Mouse (Mus musculus): ENCODE data around the gene Vmp1. TPM values are rescaled to one million over a fixed set of nuclear protein-coding genes. Genes with fewer than 3 reads are reported as not detected.

The Vmp1 gene
- total and polyA plus RNA-seq, 3 experiments = 80.9 to 209 (median 167) TPM

DNA sequence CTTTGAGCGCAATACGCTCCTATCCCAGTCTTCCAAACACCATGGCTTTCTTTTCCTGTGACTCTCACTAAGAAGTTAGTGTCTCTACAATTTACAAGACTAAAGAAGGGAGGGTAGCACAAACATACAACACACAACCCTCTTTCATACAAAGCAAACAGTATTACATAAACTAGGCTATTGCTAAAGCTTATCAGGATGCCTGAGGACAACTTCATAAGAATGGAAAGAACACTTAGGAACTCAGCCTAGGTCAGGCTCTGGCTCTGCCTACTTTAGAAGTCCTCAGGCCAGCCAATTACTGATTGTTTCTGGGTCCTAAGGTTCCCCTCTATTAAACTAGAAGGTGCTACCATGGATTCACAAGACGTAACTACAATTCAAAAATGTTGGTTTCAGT, 2.9 kb downstream of the Vmp1 start:
- TF ChIP-seq TBP (conservative IDR thresholded peaks at IDR 0.05; ENCODE audit: low read depth, low read length) (no peak), MAX (IDR thresholded peaks at IDR 0.05; ENCODE audit: low read length) (no peak), MYC (IDR thresholded peaks at IDR 0.05; ENCODE audit: low read depth, low read length) (no peak), RCOR1 (conservative IDR thresholded peaks at IDR 0.05; ENCODE audit: low read depth, low read length) (no peak), JUN (IDR thresholded peaks at IDR 0.05; ENCODE audit: insufficient read depth, low read depth, low read length) (no peak), SIN3A (IDR thresholded peaks at IDR 0.05; ENCODE audit: low read length) (no peak), ELF1 (IDR thresholded peaks at IDR 0.05; ENCODE audit: low read depth, low read length) (no peak), MAZ (IDR thresholded peaks at IDR 0.05; ENCODE audit: low read depth, low read length) (no peak), USF1 (IDR thresholded peaks at IDR 0.05; ENCODE audit: low read depth, low read length) (no peak), ZMIZ1 (IDR thresholded peaks at IDR 0.05; ENCODE audit: low read depth, low read length) (no peak), CHD2 (IDR thresholded peaks at IDR 0.05; ENCODE audit: low read length) (no peak), BHLHE40 (IDR thresholded peaks at IDR 0.05; ENCODE audit: low read depth, low read length) (no peak), CHD1 (IDR thresholded peaks at IDR 0.05; ENCODE audit: low read depth, low read length) (no peak), IRF4 (IDR thresholded peaks at IDR 0.05; ENCODE audit: low read depth, low read length) (no peak), E2F4 (IDR thresholded peaks at IDR 0.05; ENCODE audit: insufficient replicate concordance, low read depth, low read length) (no peak), ZKSCAN1 (IDR thresholded peaks at IDR 0.05; ENCODE audit: borderline replicate concordance, low read depth, low read length) (no peak), MXI1 (IDR thresholded peaks at IDR 0.05; ENCODE audit: low read depth, low read length) (no peak)
- dilution Hi-C loops (cut with MboI; ENCODE audit: extremely low pct_ligation_motif_present, extremely low pct_unique_long_range_greater_than_20kb, low sequenced_read_pairs) = no loop called here
- no peak overlapping the region for H3K27ac ChIP-seq (ENCODE audit: insufficient read depth, low read depth)
- H3K4me2 ChIP-seq (ENCODE audit: insufficient read depth, low read depth, poor library complexity, severe bottlenecking) = no peak overlapping the region
- no peak overlapping the region for H3K9ac ChIP-seq (ENCODE audit: insufficient read depth, low read depth)
- H3K36me3 ChIP-seq (replicated peaks in 1 of 2; ENCODE audit: control insufficient read depth in 1 of 2, insufficient read depth in 1 of 2, low read length in 1 of 2) = peaks cover 3 to 34% of the 10 kb centered on the region in 2 experiments
- in situ Hi-C loops (cut with MboI; ENCODE audit: low pct_ligation_motif_present, low pct_unique_long_range_greater_than_20kb, low sequenced_read_pairs) = no loop called here
- no peak for DNase-seq (ENCODE audit: extremely low read depth)
- no peak overlapping the region for H3K4me3 ChIP-seq (replicated peaks in 1 of 3; ENCODE audit: low read depth in 2 of 3, low read length in 2 of 3, poor library complexity in 1 of 3)
- peaks cover 55% of the 10 kb centered on the region for H3K79me2 ChIP-seq (replicated peaks; ENCODE audit: control insufficient read depth, extremely low read depth, insufficient read depth, poor library complexity, severe bottlenecking)
- H3K9me3 ChIP-seq (replicated peaks; ENCODE audit: low read length) = no peaks in the 10 kb centered on the region
- peaks cover 6 to 40% of the 10 kb centered on the region in 2 experiments; a peak in 3 of 4 replicates for H3K4me1 ChIP-seq (ENCODE audit: control insufficient read depth in 1 of 2, insufficient read depth in 2 of 2)
- no peaks in the 10 kb centered on the region for H3K27me3 ChIP-seq (replicated peaks)

DNA sequence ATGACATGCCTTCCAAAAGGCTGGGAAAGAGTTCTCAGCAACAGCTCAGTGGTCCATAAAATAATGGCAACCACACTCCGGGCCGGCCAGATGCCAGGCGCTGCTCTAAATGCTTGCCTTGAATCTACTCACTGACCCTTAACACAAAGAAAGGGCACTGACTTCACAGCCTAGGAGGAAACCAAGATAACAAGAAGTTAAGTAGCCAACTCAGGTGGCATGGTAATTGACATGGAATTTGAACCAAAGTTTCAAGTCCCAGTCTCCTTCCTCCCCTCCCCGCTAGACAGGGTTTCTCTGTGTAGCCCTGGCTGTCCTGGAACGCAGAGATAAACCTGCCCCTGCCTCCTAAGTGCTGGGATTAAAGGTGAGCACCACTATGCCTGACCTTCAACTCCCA, 4.7 kb downstream of the Vmp1 start:
- Histone ChIP-seq H3K79me2 (replicated peaks; ENCODE audit: control insufficient read depth, extremely low read depth, insufficient read depth, poor library complexity, severe bottlenecking) (peaks cover 38% of the 10 kb centered on the region), H3K4me1 (ENCODE audit: control insufficient read depth in 1 of 2, insufficient read depth in 2 of 2) (peaks cover 4 to 29% of the 10 kb centered on the region in 2 experiments; a peak in 3 of 4 replicates), H3K36me3 (replicated peaks in 1 of 2; ENCODE audit: control insufficient read depth in 1 of 2, insufficient read depth in 1 of 2, low read length in 1 of 2) (peaks cover 3 to 32% of the 10 kb centered on the region in 2 experiments), H3K4me2 (ENCODE audit: insufficient read depth, low read depth, poor library complexity, severe bottlenecking) (no peak overlapping the region), H3K4me3 (replicated peaks in 1 of 3; ENCODE audit: low read depth in 2 of 3, low read length in 2 of 3, poor library complexity in 1 of 3) (no peak overlapping the region), H3K27me3 (replicated peaks) (no peaks in the 10 kb centered on the region), H3K27ac (ENCODE audit: insufficient read depth, low read depth) (no peak overlapping the region), H3K9me3 (replicated peaks; ENCODE audit: low read length) (no peaks in the 10 kb centered on the region), H3K9ac (ENCODE audit: insufficient read depth, low read depth) (no peak overlapping the region)
- dilution Hi-C loops (cut with MboI; ENCODE audit: extremely low pct_ligation_motif_present, extremely low pct_unique_long_range_greater_than_20kb, low sequenced_read_pairs) = no loop called here
- no peak for DNase-seq (ENCODE audit: extremely low read depth)
- no peak for TF ChIP-seq ZKSCAN1 (IDR thresholded peaks at IDR 0.05; ENCODE audit: borderline replicate concordance, low read depth, low read length)
- TF ChIP-seq UBTF (IDR thresholded peaks at IDR 0.05; ENCODE audit: low read depth, low read length) = no peak
- in situ Hi-C loops (cut with MboI; ENCODE audit: low pct_ligation_motif_present, low pct_unique_long_range_greater_than_20kb, low sequenced_read_pairs) = no loop called here

Data from CH12.LX (cell line).